Mouse (Mus musculus): ENCODE results near the gene Galk2. TPM values are rescaled to one million over a fixed set of nuclear protein-coding genes. Genes with fewer than 3 reads are reported as not detected.

Gene Galk2
- polyA plus RNA-seq, 1 experiment: 6.2 TPM

DNA sequence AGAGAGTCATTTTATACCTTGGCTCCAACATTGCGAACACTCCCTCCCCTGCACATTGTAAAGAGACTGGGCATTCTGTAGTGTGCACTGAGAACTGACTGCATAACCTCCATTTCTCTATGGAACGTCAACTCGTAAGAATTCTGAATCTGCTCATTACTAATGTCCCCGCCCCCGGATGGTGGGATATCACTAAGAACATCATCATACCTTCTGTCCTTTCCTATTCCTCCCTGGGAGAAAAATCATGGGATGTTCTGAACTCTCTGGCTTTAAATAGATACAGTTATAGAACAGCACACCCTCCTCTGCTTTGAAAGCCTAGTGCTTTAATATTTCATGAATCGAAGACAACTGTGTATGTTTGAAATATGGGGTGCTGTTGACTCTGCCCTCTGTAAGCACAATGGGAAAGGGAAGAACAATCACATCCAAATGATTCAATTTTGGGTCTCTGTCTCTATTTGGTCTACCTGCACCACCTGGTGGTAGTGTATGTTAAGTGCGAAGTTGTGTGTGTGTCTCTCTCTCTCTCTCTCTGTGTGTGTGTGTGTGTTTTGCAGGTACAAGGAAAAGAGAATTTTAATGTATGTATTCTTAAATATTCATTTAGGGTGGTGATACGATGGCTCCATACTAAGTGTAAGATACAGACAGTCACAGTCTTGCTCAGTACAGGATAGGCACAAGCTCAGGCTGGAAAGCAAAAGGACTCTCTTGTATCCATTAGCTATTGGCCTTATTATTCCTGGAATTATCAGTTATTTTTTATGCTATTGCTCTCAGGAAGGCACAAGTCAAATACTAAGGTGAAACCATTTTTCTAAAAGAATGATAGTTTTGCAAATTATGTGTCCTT lies 174.4 kb downstream of the Galk2 start:
- WGBS: 75% methylated on average over 8 of the region's 8 CpGs
- Histone ChIP-seq H3K4me1 (ENCODE audit: control insufficient read depth, insufficient read depth, low read length) (peaks cover 2% of the 10 kb centered on the region), H3K4me3 (replicated peaks; ENCODE audit: control insufficient read depth, low read depth, low read length) (no peak overlapping the region), H3K27ac (ENCODE audit: control insufficient read depth, insufficient read depth, low read depth, low read length, poor library complexity) (no peak overlapping the region)
- no peak for TF ChIP-seq POLR2A (IDR thresholded peaks at IDR 0.05; ENCODE audit: borderline replicate concordance, control insufficient read depth, low read depth, low read length)
- no peak for TF ChIP-seq CTCF (IDR thresholded peaks at IDR 0.05; ENCODE audit: control insufficient read depth, insufficient read depth, low read length)

Other genes starting within 250 kb of the Galk2 start
- gene Cep152, start 234.0 kb upstream of the Galk2 start, polyA plus RNA-seq (2011; ENCODE audit: insufficient read depth, insufficient read length, low replicate concordance, missing spikeins): 9.6 and 12.9 TPM in 2 replicates
- gene Eid1, start 186.0 kb upstream of the Galk2 start, polyA plus RNA-seq (2011; ENCODE audit: insufficient read depth, insufficient read length, low replicate concordance, missing spikeins): 52.8 and 67.1 TPM in 2 replicates
- 0.34 TPM in 1 of 2 replicates, not detected in the other for gene Shc4, start 135.0 kb upstream of the Galk2 start, polyA plus RNA-seq (2011; ENCODE audit: insufficient read depth, insufficient read length, low replicate concordance, missing spikeins)
- 14.1 and 14.3 TPM in 2 replicates for gene Secisbp2l, start 76.2 kb upstream of the Galk2 start, polyA plus RNA-seq (2011; ENCODE audit: insufficient read depth, insufficient read length, low replicate concordance, missing spikeins)
- 25.3 and 28.3 TPM in 2 replicates for gene Cops2, start within 50 bp of the Galk2 start, polyA plus RNA-seq (2011; ENCODE audit: insufficient read depth, insufficient read length, low replicate concordance, missing spikeins)
- 0.95 and 1.1 TPM in 2 replicates for gene Fgf7, start 175.5 kb downstream of the Galk2 start, polyA plus RNA-seq (2011; ENCODE audit: insufficient read depth, insufficient read length, low replicate concordance, missing spikeins)